Comparison of ENCODE assay signal across 24 mouse cellular contexts in the genomic region with DNA sequence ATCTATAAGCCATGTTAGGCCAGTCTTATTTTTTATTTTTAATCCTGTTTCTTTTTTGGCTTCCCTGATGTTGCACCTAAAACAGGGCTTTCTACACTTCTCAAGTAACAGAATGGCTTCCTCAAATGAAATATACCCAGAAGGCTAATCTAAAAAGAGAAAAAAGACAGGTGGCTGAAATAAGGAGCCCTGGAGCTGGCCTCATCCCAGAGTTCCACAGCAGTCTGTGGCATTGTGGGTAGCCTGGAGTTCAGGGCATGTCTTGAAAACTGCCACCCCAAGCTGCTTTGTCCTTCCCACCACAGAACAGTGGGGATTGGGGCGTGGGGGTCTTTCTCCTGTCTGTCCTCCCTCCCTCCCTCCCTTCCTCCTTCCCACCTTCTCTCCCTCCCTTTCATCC. TPM values are rescaled to one million over a fixed set of nuclear protein-coding genes. Genes with fewer than 3 reads are reported as not detected.
A peak's percentile ranks its signal among the peaks of the same experiment; 100 is the strongest.
DNase-seq lines count a peak whose midpoint lies in the region; ATAC-seq lines count a peak whose summit lies in the region.
"Had no signal": no experiment of that assay in that cellular context is flagged by ENCODE, and none has a peak within 500 bp of the region (broad histone marks: within the 10 kb centered on the region; RNA-seq: fewer than 3 reads in every experiment).

No protein-coding gene starts in this region.

- no peaks in the 10 kb centered on the region for H3K9me3 ChIP-seq in forebrain, embryonic 15.5 days
- no peaks in the 10 kb centered on the region for H3K9me3 ChIP-seq in forebrain, embryonic 12.5 days
- no peaks in the 10 kb centered on the region for H3K9me3 ChIP-seq in hindbrain, embryonic 10.5 days
- H3K9me3 ChIP-seq: heart, embryonic 13.5 days; hindbrain, embryonic 15.5 days; intestine, embryonic 15.5 days; limb, embryonic 12.5 days; liver, embryonic 12.5 days; midbrain, embryonic 15.5 days had no signal

- H3K9ac ChIP-seq in forebrain, embryonic 15.5 days (replicated peaks), result no peak overlapping the region
- no peak overlapping the region for H3K9ac ChIP-seq in forebrain, embryonic 12.5 days
- H3K9ac ChIP-seq: heart, embryonic 13.5 days; hindbrain, embryonic 15.5 days; intestine, embryonic 15.5 days; limb, embryonic 12.5 days; liver, embryonic 12.5 days; midbrain, embryonic 15.5 days had no signal

- no peaks in the 10 kb centered on the region for H3K4me1 ChIP-seq in forebrain, embryonic 15.5 days
- H3K4me1 ChIP-seq in forebrain, embryonic 12.5 days, result no peaks in the 10 kb centered on the region
- H3K4me1 ChIP-seq in hindbrain, embryonic 10.5 days (replicated peaks), result no peaks in the 10 kb centered on the region
- H3K4me1 ChIP-seq: heart, embryonic 13.5 days; hindbrain, embryonic 15.5 days; intestine, embryonic 15.5 days; limb, embryonic 12.5 days; liver, embryonic 12.5 days; midbrain, embryonic 15.5 days had no signal

- WGBS in forebrain, embryonic 15.5 days, result 71% methylated on average over 1 of the region's 1 CpGs
- WGBS in forebrain, embryonic 12.5 days, result 71% methylated on average over 1 of the region's 1 CpGs
- whole genome bisulfite sequencing in hindbrain, embryonic 10.5 days, result 83% methylated on average over 1 of the region's 1 CpGs

- no peaks in the 10 kb centered on the region for H3K27me3 ChIP-seq in forebrain, embryonic 15.5 days
- H3K27me3 ChIP-seq in forebrain, embryonic 12.5 days, result no peaks in the 10 kb centered on the region
- no peaks in the 10 kb centered on the region for H3K27me3 ChIP-seq in hindbrain, embryonic 10.5 days (ENCODE audit: insufficient read depth, poor library complexity, severe bottlenecking)
- H3K27me3 ChIP-seq: CH12.LX; heart, embryonic 13.5 days; hindbrain, embryonic 15.5 days; intestine, embryonic 15.5 days; limb, embryonic 12.5 days; liver, embryonic 12.5 days; midbrain, embryonic 15.5 days had no signal

- no peak for ATAC-seq in forebrain, embryonic 15.5 days (replicated peaks)
- no peak for ATAC-seq in forebrain, embryonic 12.5 days (ENCODE audit: low FRiP score)
- ATAC-seq: intestine, embryonic 15.5 days; liver, embryonic 12.5 days; midbrain, embryonic 15.5 days had no signal

- peak; percentile 32 for DNase-seq in right cerebral cortex, postnatal 4 days
- DNase-seq in right cerebral cortex, postnatal 36 days (ENCODE audit: low spot score in 2 of 2), result no peak
- DNase-seq in cerebellum, postnatal 10 days, result peak; percentile 29 to 42
- DNase-seq in adipocyte (ENCODE audit: low spot score), result no peak
- DNase-seq in hindbrain, embryonic 10.5 days (ENCODE audit: low spot score), result no peak
- DNase-seq: adrenal gland, postnatal 25 days; embryo, embryonic 11 days; heart, adult 18-20 months; kidney, postnatal 36 days; lung, adult 2 months; lung, postnatal 36 days; thymus, postnatal 36 days had no signal

- H3K4me3 ChIP-seq in forebrain, embryonic 15.5 days, result no peak overlapping the region
- no peak overlapping the region for H3K4me3 ChIP-seq in forebrain, embryonic 12.5 days (replicated peaks)
- H3K4me3 ChIP-seq in hindbrain, embryonic 10.5 days, result no peak overlapping the region
- H3K4me3 ChIP-seq: heart, embryonic 13.5 days; hindbrain, embryonic 15.5 days; intestine, embryonic 15.5 days; left cerebral cortex, adult 2 months; limb, embryonic 12.5 days; liver, embryonic 12.5 days; midbrain, embryonic 15.5 days; myocyte had no signal

- peak overlapping the region; percentile 48 for H3K27ac ChIP-seq in forebrain, embryonic 15.5 days (replicated peaks)
- no peak overlapping the region for H3K27ac ChIP-seq in forebrain, embryonic 12.5 days
- no peak overlapping the region for H3K27ac ChIP-seq in hindbrain, embryonic 10.5 days
- H3K27ac ChIP-seq: heart, embryonic 13.5 days; hindbrain, embryonic 15.5 days; intestine, embryonic 15.5 days; left cerebral cortex, adult 2 months; limb, embryonic 12.5 days; liver, embryonic 12.5 days; midbrain, embryonic 15.5 days; stomach, postnatal 0 days had no signal

- no peak overlapping the region for H3K4me2 ChIP-seq in forebrain, embryonic 15.5 days (replicated peaks)
- H3K4me2 ChIP-seq in forebrain, embryonic 12.5 days, result no peak overlapping the region
- H3K4me2 ChIP-seq: heart, embryonic 13.5 days; hindbrain, embryonic 15.5 days; intestine, embryonic 15.5 days; limb, embryonic 12.5 days; liver, embryonic 12.5 days; midbrain, embryonic 15.5 days had no signal

- H3K36me3 ChIP-seq in forebrain, embryonic 15.5 days, result peaks cover 21% of the 10 kb centered on the region
- H3K36me3 ChIP-seq in forebrain, embryonic 12.5 days (replicated peaks), result peaks cover 24% of the 10 kb centered on the region
- H3K36me3 ChIP-seq in hindbrain, embryonic 10.5 days, result peaks cover 25% of the 10 kb centered on the region
- H3K36me3 ChIP-seq: intestine, embryonic 15.5 days; liver, embryonic 12.5 days had no signal

RNA-seq across cellular contexts. Expression of gene Fktn, which starts 22.4 kb away (rescaled TPM):
- polyA plus RNA-seq in forebrain, embryonic 15.5 days (2015; fragmentation: Nextera tagmentation; extraction: Ambion mirVana), result 19.2 and 20.8 TPM in 2 replicates
- 21.8 and 22.7 TPM in 2 replicates for polyA plus RNA-seq in forebrain, embryonic 12.5 days (2016; fragmentation: Nextera tagmentation; extraction: Ambion mirVana)
- polyA plus RNA-seq in hindbrain, embryonic 10.5 days (2016; fragmentation: Nextera tagmentation; extraction: Ambion mirVana), result 17.8 and 23.9 TPM in 2 replicates

Comparison
In these comparisons a context has a peak if more than half of its experiments do, and no peak if none do; other contexts are left out.
1. DNase-seq: peak in right cerebral cortex, postnatal 4 days (single experiment) and cerebellum, postnatal 10 days (2 of 2); none in right cerebral cortex, postnatal 36 days (0 of 2), adipocyte (single experiment) and hindbrain, embryonic 10.5 days (single experiment).